Mouse (Mus musculus): ENCODE data around the gene Tnik. TPM values are rescaled to one million over a fixed set of nuclear protein-coding genes. Genes with fewer than 3 reads are reported as not detected.

Gene Tnik
- total RNA-seq, 2 experiments from 2014 or later: 6.2 to 9.2 TPM

GRCm38 (mm10) chr3:28263948-28264840 is 1.2 kb downstream of the Tnik start:
- ATAC-seq (replicated peaks; ENCODE audit: poor library complexity): peak; percentile 35

- no peak for ATAC-seq (replicated peaks; ENCODE audit: poor library complexity)
These were observed 1.8 kb downstream of the Tnik start for GRCm38 (mm10) chr3:28264841-28265150.

GRCm38 (mm10) chr3:28265183-28265582 is 2.2 kb downstream of the Tnik start:
- ATAC-seq (replicated peaks; ENCODE audit: poor library complexity): 0 out of 2 replicates have a peak, but pooled peaks have one; percentile 9

GRCm38 (mm10) chr3:28265656-28266055 is 2.6 kb downstream of the Tnik start:
- no peak for ATAC-seq (replicated peaks; ENCODE audit: poor library complexity)

DNA sequence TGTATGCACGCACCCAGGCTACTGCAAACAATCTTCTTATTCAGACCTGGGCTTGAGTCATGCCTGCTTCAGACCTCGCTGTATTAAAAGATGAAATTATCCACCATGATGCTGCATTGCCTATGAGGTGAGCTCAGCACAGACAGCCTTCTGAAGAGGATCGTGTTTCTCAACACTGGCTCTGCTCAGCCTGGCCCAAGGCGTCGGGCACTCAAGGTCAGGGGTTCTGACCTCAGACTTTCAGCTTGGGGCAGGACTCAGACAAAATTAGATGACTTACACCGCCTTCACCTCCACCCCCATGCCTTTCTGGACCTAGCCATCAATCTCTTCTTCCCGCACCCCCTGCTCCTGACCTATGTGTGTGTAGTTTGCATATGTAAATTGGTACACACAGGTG is 4.2 kb downstream of the Tnik start:
- ATAC-seq (replicated peaks; ENCODE audit: poor library complexity): no peak

- ATAC-seq (replicated peaks; ENCODE audit: poor library complexity): no peak
These were observed 6.7 kb downstream of the Tnik start for GRCm38 (mm10) chr3:28269716-28270115.

- ATAC-seq (replicated peaks; ENCODE audit: poor library complexity): no peak
These were observed 8.9 kb downstream of the Tnik start for GRCm38 (mm10) chr3:28271884-28272283.

- no peak for ATAC-seq (replicated peaks; ENCODE audit: poor library complexity)
These were observed 11.7 kb downstream of the Tnik start for GRCm38 (mm10) chr3:28274763-28275162.

DNA sequence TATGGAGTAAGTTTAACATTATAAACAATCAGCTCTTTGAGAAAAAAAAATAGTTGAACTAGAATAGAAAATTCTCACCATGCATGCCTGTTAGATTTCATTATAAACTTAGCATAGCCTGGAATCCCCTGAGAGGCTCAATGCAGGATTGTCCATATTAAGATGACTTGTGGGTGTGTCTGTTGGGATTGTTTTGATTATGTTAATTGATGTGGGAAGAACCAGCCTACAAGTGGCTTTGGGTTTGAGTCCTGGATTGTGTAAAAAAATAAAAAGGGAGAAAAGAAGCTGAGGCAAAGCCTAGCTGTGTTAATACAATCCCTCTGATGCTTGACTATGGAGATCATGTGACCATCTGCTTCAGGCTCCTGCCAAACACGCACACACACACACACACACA is 26.7 kb downstream of the Tnik start:
- ATAC-seq (replicated peaks; ENCODE audit: poor library complexity): no peak

GRCm38 (mm10) chr3:28301378-28301777 is 38.4 kb downstream of the Tnik start:
- ATAC-seq (replicated peaks; ENCODE audit: poor library complexity): peak; percentile 91

DNA sequence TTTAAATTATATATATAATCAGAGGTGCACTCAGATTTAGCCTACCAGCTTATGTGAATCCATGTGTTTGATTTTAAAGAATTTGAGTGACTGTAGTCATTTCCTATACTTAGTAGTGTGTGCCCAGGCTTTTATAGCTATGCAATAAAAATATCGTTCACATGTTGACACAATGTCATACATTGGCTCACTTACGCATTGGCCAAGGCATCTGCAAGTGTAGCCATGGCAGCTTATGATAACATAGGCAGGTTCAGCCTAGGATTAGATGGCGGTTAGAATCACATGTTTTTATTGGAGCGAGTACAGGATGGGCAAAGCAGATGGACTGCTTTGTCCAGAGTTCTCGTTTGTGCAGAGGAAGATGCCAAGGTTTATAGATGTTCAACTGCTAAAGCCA is 40.9 kb downstream of the Tnik start:
- ATAC-seq (replicated peaks; ENCODE audit: poor library complexity): no peak

DNA sequence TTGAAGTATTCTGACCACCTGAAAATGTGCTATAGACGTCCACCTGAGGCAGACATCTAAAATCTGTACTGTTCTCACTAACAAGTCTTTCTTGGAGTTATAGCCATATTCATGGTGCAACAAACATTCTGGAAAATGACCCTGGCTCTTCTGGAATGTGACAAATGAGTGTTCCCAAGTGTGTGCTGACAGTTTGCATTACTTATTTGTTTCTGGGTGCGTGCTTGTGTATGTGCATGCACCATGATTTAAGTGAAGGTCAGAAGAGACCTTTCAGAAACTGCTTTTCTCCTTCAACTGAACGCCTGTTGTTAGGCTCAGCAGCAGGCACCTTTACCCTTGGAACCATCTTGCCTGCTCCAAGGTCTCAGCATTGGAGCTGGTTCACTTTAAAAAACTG is 43.8 kb downstream of the Tnik start:
- no peak for ATAC-seq (replicated peaks; ENCODE audit: poor library complexity)

- no peak for ATAC-seq (replicated peaks; ENCODE audit: poor library complexity)
These were observed 51.4 kb downstream of the Tnik start for GRCm38 (mm10) chr3:28314438-28314837.

DNA sequence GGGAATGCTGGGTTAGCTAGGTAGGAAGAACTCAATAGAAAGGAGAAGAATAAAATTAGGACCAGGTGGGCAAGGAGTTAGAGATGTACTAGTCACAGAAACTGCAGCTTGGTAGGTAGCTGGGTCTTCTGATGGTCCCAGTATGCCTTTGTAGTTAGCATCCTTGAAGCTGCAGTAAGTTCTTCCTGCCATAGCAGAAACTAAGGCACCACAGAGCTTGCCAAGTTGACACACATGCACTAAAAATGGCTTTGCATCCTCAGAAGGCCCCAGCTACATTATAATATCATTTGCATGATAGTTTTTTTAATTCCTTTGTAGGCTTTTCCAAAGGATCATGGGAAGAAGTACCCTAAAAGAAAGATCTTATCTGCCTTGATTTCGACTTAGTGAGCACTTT is 54.3 kb downstream of the Tnik start:
- ATAC-seq (replicated peaks; ENCODE audit: poor library complexity): no peak

GRCm38 (mm10) chr3:28321635-28322034 is 58.6 kb downstream of the Tnik start:
- no peak for ATAC-seq (replicated peaks; ENCODE audit: poor library complexity)

DNA sequence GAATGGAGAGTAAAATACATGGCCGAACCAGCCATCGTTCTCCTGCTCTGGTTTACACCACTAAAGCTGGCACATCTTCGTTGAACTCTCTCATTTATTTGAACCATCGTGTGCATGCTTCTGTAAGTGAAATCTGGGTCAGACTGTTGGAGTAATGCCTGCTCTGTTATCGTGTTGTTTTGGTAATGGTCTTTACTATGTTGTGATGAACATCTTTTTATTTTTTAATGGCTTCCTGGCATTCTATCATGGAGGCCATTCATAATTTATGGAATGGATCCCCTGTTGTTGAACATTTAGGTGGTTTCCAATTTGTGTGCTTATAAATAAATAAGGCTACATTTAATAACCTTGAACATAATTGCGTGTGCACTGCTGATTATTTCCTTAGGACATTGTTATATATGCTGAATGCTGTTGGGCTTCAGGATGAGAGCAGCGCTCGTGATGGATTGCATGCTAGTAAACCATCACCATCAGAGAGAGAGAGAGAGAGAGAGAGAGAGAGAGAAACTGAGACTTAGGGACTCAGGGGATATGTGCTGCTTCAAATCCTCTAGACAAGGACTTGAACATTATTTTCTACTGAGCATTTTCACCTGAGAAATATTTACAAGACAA is 62.7 kb downstream of the Tnik start:
- ATAC-seq (replicated peaks; ENCODE audit: poor library complexity): no peak

- ATAC-seq (replicated peaks; ENCODE audit: poor library complexity): no peak
These were observed 69.3 kb downstream of the Tnik start for GRCm38 (mm10) chr3:28332316-28332715.

GRCm38 (mm10) chr3:28333869-28334268 is 70.9 kb downstream of the Tnik start:
- no peak for ATAC-seq (replicated peaks; ENCODE audit: poor library complexity)

GRCm38 (mm10) chr3:28334547-28334946 is 71.5 kb downstream of the Tnik start:
- ATAC-seq (replicated peaks; ENCODE audit: poor library complexity): no peak

GRCm38 (mm10) chr3:28340071-28340470 is 77.1 kb downstream of the Tnik start:
- no peak for ATAC-seq (replicated peaks; ENCODE audit: poor library complexity)

DNA sequence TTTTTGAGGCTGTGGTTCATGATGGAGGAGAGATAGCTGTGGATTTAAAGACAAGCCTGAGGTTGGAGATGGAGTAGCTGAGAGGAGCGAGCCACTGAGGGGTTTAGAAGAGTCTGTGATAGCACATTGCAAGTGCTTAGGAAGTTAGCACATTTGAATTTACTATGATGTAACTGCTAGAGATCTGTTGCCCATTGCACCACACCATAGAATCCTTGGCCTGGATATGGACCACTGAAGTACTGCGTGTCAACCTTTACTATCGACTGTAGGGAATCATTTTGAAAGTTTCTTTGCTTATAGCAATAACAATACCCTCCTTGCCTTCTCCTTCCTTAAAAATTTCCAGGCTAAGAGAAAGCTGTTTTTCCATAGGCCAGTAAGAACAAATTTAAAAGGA is 80.2 kb downstream of the Tnik start:
- peak; percentile 37; the same call in 1 of the 2 replicates for ATAC-seq (replicated peaks; ENCODE audit: poor library complexity)

DNA sequence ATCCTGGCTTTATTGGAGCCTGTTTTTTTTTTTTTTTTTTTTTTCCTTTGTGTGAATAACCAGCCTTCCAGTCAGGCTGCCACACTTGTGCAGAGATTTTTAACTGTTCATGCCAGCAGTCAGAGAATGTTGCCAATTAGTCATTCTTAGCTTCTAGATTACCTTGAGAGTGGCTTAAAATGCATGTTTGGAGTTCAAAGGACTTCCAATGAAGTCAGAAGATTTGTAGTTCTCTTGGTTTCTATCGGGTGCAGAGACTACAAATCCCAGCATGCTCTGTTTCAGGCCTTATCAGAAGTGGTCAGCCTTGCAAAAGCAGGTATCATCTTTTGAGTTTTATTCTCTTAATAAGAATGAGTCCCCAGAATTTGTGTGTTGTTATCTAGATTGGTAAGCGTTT is 80.6 kb downstream of the Tnik start:
- ATAC-seq (replicated peaks; ENCODE audit: poor library complexity): no peak

GRCm38 (mm10) chr3:28345446-28345845 is 82.4 kb downstream of the Tnik start:
- no peak for ATAC-seq (replicated peaks; ENCODE audit: poor library complexity)
